Mouse (Mus musculus) limb, embryonic 13.5 days (tissue): ENCODE data around the gene Fam71b. TPM values are rescaled to one million over a fixed set of nuclear protein-coding genes. Genes with fewer than 3 reads are reported as not detected.

Experiments used
- ATAC-seq: fragments of 200-750 bp; cut with Nextera tagmentation; 2 replicates; pipeline ENCODE4 v1.8.0; 2017; ENCODE audit warnings: low read depth, moderate number of reproducible peaks, moderate TSS enrichment; ENCODE audit not compliant: low FRiP score
- H3K27ac ChIP-seq: fragments of 300-500 bp; sonication (generic); 2 replicates; pipeline ENCODE4 v1.5.1; 2015; ENCODE audit warnings: inconsistent platforms, mild to moderate bottlenecking, moderate library complexity
- H3K27me3 ChIP-seq: fragments of 300-500 bp; sonication (generic); 2 replicates; pipeline ENCODE4 v1.6.1; 2015; ENCODE audit warnings: mild to moderate bottlenecking, inconsistent platforms
- H3K36me3 ChIP-seq: fragments of 300-500 bp; sonication (generic); 2 replicates; pipeline ENCODE4 v1.6.1; 2015; ENCODE audit warnings: inconsistent platforms, mild to moderate bottlenecking, moderate library complexity
- H3K4me1 ChIP-seq: fragments of 300-500 bp; sonication (generic); 2 replicates; pipeline ENCODE4 v1.6.1; 2015; ENCODE audit warnings: inconsistent platforms
- H3K4me2 ChIP-seq: fragments of 300-500 bp; sonication (generic); replicated peaks from 2 replicates; pipeline ENCODE4 v1.6.1; 2015; ENCODE audit warnings: inconsistent platforms, mild to moderate bottlenecking, moderate library complexity
- H3K4me3 ChIP-seq: fragments of 300-500 bp; sonication (generic); 2 replicates; pipeline ENCODE4 v1.5.1; 2015; ENCODE audit warnings: moderate library complexity, mild to moderate bottlenecking, inconsistent platforms
- H3K9ac ChIP-seq: fragments of 300-500 bp; sonication (generic); 2 replicates; pipeline ENCODE4 v1.6.1; 2015; ENCODE audit warnings: mild to moderate bottlenecking, inconsistent platforms
- H3K9me3 ChIP-seq: fragments of 300-500 bp; sonication (generic); 2 replicates; pipeline ENCODE4 v1.6.1; 2016; ENCODE audit warnings: inconsistent platforms
- WGBS: fragments of 180-500 bp; shearing (Covaris S2); methylation state at CpG from one replicate; pipeline ENCODE4 v1.1.7; 2015; 5-methylcytosine and 5-hydroxymethylcytosine counted together
- polyA plus RNA-seq: library from polyadenylated mRNA; unstranded; fragments of >200 nt; fragmentation: Nextera tagmentation; extraction: Ambion mirVana; gene quantifications from 2 replicates; pipeline ENCODE4 v1.2.1, GENCODE M21; 2015

Gene Fam71b
- polyA plus RNA-seq, 1 experiment from 2014 or later: not detected

DNA sequence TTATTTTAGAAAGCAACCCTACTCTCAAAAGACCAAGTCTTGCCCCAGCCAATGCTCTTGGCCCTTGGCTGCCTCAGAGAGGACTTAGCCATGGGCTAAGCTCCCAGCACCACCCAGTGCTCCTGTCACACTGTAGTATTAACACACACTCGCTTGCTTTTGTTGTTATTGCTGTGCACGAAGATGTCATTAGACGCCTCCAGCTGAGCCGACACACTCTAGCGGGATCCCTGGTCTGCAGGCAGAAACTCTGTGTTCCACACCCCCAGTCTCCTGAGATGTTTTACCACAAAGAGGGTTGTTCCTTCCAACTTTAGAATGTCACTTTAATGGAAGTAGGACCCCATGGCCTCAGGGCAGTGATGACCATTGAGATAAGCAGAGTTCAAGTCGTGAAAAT lies 7.9 kb upstream of the Fam71b start:
- Histone ChIP-seq H3K4me1 (no peaks in the 10 kb centered on the region; the same call in 1 of the 2 replicates), H3K27ac (no peak overlapping the region), H3K4me3 (no peak overlapping the region), H3K4me2 (no peak overlapping the region), H3K36me3 (no peaks in the 10 kb centered on the region), H3K9me3 (no peaks in the 10 kb centered on the region), H3K9ac (no peak overlapping the region), H3K27me3 (no peaks in the 10 kb centered on the region)
- 55% methylated on average over 6 of the region's 6 CpGs for WGBS
- no peak for ATAC-seq

DNA sequence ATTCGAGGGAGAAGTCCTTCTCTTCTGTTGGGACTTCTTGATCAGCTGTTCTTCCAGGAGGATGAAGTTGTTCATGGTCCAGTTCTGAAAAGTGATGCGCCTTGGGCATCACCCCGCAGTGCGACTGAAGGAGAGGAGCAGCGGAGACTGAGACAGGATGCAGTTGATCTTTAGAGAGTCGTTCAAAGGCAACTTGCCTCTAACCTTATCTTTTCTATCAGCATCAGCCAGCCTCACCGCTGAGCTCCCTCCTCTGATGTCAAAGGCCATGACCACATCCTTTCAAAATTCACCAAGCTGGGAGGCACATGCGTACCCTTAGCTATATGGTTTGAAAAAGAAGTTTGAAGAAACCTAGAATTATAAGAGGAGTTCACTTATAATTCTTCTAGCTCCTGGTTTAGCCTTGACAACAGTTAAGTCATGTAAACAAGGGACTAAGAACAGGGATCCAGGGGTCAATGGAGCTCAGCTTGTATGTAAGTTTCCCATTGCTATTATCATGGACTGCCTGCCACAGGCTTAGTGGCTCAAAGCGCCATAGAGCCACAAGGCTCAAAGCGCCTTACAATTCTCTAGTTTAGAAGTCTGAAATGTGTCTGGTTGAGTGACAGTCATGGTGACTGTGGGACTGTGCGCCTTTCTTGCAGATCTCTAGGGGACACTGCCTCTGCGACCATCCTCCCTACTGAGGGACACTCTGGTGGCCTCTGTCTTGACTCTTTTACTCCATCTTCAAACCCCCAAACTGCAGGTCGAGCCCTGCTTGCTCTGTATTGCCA lies 6.8 kb upstream of the Fam71b start, which contains the start of gene Itk:
Itk (minus strand) TSS at position 180 of the 782 bp plus-strand sequence.
- Histone ChIP-seq H3K4me3 (no peak within 1 kb of the TSS), H3K9me3 (no peaks in the 10 kb centered on the region), H3K36me3 (no peaks in the 10 kb centered on the region), H3K9ac (no peak within 1 kb of the TSS), H3K4me2 (no peak within 1 kb of the TSS), H3K4me1 (no peaks in the 10 kb centered on the region; the same call in 1 of the 2 replicates), H3K27me3 (no peaks in the 10 kb centered on the region), H3K27ac (no peak within 1 kb of the TSS)
- no peak for ATAC-seq
- WGBS: 81% methylated on average over 13 of the region's 13 CpGs

DNA sequence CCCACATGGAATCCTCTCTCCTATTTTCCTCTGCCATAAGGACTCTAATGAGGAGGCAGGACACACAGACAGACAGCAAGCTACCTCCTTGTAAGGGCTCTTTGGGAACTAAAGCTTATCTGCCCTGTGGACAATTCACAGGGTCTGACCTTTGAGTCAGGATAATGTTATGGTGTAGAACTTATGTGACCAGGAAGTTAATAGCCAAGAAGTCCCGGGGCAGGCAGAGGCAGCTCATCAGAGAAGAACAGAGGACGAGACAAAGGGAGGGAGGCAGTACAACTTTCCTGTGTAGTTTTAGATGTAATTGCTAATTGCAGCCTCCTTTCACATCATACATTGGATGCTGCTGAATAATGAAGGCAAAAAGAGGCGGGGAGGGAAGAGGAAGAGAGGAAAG lies 5.7 kb upstream of the Fam71b start:
- no peaks in the 10 kb centered on the region; the same call in 1 of the 2 replicates for H3K4me1 ChIP-seq
- H3K27ac ChIP-seq: no peak overlapping the region
- no peaks in the 10 kb centered on the region for H3K27me3 ChIP-seq
- ATAC-seq: no peak
- H3K9ac ChIP-seq: no peak overlapping the region
- no peak overlapping the region for H3K4me3 ChIP-seq
- no peaks in the 10 kb centered on the region for H3K36me3 ChIP-seq
- H3K9me3 ChIP-seq: no peaks in the 10 kb centered on the region
- 52% methylated on average over 3 of the region's 3 CpGs for WGBS
- H3K4me2 ChIP-seq: no peak overlapping the region

DNA sequence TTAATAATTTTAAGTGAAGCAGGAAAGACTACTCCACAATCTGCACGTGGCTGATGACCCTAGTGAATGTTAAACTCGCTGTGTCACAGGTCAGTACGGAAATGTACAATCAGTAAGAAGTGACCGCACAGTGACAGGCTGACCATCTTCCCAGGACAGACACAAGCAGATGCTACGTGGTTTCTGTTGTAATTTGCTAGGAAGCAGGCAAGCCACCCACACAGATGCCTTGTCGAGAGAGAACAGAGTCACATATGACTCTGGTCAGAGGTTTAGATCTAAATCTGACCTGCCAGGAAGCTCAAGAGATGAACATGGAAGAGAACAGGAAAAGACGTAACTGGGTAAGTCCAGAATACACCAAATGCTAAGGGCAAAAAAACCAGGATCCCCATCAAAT lies 3.5 kb upstream of the Fam71b start:
- WGBS: 82% methylated on average over 7 of the region's 7 CpGs
- no peaks in the 10 kb centered on the region for H3K27me3 ChIP-seq
- no peaks in the 10 kb centered on the region for H3K36me3 ChIP-seq

DNA sequence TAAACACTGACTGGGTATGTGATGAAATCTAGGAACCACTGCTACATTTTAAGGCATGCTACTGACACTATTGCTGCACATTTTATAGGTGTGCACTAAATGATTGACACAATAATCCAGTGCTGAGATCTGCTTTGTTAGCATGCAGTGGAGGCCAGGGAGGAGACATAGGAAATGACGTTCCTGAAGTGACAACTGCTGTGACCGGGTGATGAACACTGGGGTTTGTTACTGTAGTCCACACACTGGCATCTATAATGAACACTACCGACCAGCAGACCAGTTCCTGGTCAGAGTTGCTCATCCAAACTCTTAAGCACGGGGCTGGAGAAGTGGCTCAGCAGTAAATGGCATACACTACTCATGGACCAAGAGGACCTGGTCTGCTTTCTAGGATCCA lies 2.9 kb upstream of the Fam71b start:
- Histone ChIP-seq H3K27me3 (no peaks in the 10 kb centered on the region), H3K4me2 (no peak overlapping the region), H3K36me3 (no peaks in the 10 kb centered on the region), H3K4me1 (no peaks in the 10 kb centered on the region; the same call in 1 of the 2 replicates), H3K9ac (no peak overlapping the region), H3K4me3 (no peak overlapping the region), H3K9me3 (no peaks in the 10 kb centered on the region), H3K27ac (no peak overlapping the region)
- 85% methylated on average over 4 of the region's 4 CpGs for WGBS
- ATAC-seq: no peak

More for the DNA sequence above, 3.5 kb upstream of the Fam71b start:
- H3K9ac ChIP-seq: no peak overlapping the region
- no peaks in the 10 kb centered on the region for H3K9me3 ChIP-seq
- H3K4me1 ChIP-seq: no peaks in the 10 kb centered on the region; the same call in 1 of the 2 replicates
- no peak overlapping the region for H3K27ac ChIP-seq
- ATAC-seq: no peak
- no peak overlapping the region for H3K4me2 ChIP-seq
- H3K4me3 ChIP-seq: no peak overlapping the region

DNA sequence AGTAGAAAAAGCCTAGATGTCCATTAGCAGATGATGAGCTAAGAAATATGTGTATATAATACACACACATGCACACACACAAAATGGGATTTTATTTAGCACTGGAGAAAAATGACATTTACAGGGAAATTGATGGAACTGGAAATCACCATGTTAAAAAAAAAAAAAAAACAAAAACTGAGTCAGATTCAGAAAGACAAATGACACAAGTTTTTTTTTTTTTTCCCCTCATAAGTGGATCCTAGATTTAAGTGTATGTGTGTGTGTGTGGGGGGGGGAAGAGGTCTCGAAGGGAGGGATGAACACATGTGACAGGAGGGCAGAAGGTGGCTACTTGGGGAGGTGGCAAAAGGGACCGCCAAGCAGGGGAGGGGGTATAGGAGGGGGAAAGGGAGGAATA lies 1.3 kb upstream of the Fam71b start:
- no peaks in the 10 kb centered on the region for H3K36me3 ChIP-seq
- no peaks in the 10 kb centered on the region for H3K9me3 ChIP-seq
- no peaks in the 10 kb centered on the region for H3K4me1 ChIP-seq
- ATAC-seq: no peak
- no peak overlapping the region for H3K27ac ChIP-seq
- no peak overlapping the region for H3K4me3 ChIP-seq
- H3K27me3 ChIP-seq: no peaks in the 10 kb centered on the region
- no peak overlapping the region for H3K9ac ChIP-seq
- 83% methylated on average over 2 of the region's 2 CpGs for WGBS
- no peak overlapping the region for H3K4me2 ChIP-seq

DNA sequence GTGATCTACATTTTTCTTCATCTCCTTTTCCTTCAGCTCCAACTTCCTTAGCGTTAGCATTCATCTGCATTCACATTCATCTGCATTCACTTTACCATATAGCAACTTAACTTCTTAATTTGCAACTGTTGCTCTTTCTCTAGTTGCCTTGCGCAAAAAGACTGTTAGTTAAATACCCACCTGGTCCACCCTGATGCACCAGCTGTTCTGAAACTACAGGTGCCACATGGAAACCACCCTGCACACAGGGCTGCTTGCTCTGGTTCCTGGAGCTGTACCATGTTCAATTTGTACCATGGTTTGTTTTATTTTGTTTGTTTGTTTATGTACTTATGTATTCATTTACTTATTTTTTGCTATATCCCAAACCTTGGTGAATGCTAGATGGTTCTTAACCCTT lies 661 bp upstream of the Fam71b start:
- no peaks in the 10 kb centered on the region for H3K4me1 ChIP-seq
- H3K4me3 ChIP-seq: no peak overlapping the region
- no peak overlapping the region for H3K27ac ChIP-seq
- no peaks in the 10 kb centered on the region for H3K9me3 ChIP-seq
- no peak for ATAC-seq
- H3K36me3 ChIP-seq: no peaks in the 10 kb centered on the region
- 90% methylated on average over 2 of the region's 2 CpGs for WGBS
- no peaks in the 10 kb centered on the region for H3K27me3 ChIP-seq
- no peak overlapping the region for H3K4me2 ChIP-seq
- H3K9ac ChIP-seq: no peak overlapping the region

DNA sequence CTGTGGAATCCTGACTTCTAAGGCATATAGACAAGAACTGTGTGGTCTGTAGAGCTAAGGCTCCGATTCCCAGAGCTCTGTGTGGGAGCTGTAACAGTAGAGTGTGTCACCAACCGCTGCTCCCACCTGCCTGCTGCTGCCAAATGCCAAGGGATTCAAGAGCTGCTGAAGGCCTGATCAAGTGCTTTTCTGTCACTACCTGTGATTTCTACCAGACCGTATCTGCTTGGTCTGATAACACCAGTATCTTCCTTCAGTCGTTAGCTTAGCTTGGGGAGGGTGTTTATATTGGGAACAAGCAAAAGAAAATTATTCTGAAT lies 461 bp downstream of the Fam71b start:
- H3K9ac ChIP-seq: no peak overlapping the region
- H3K27me3 ChIP-seq: 0 out of 2 replicates have a peak, but pooled peaks cover 3% of the 10 kb centered on the region
- H3K9me3 ChIP-seq: no peaks in the 10 kb centered on the region
- no peak overlapping the region for H3K4me2 ChIP-seq
- no peak overlapping the region for H3K27ac ChIP-seq
- H3K4me1 ChIP-seq: no peaks in the 10 kb centered on the region
- no peak overlapping the region for H3K4me3 ChIP-seq
- 85% methylated on average over 4 of the region's 4 CpGs for WGBS
- no peaks in the 10 kb centered on the region for H3K36me3 ChIP-seq
- ATAC-seq: no peak

DNA sequence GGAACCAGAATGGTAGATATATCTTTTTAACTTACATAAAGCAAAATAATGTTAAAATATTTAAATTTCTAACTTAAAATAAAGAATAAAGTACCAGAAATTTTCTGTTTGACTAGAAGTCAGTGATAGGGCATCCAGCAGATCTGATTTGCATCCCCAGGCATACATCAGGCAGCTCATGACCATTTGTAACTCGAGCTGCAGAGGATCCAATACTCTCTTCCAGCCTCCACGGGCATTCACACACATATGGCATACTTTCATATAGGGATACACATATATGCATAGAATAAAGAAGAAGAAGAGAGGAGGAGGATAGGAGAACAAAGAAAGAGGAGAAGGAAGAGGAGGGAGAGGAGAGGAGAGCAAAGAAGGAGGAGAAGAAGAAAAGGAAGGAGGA lies 1.5 kb downstream of the Fam71b start:
- Histone ChIP-seq H3K9ac (no peak overlapping the region), H3K36me3 (no peaks in the 10 kb centered on the region), H3K27me3 (0 out of 2 replicates have a peak, but pooled peaks cover 3% of the 10 kb centered on the region), H3K4me2 (no peak overlapping the region), H3K4me1 (no peaks in the 10 kb centered on the region), H3K9me3 (no peaks in the 10 kb centered on the region), H3K4me3 (no peak overlapping the region), H3K27ac (no peak overlapping the region)
- ATAC-seq: no peak
- 30% methylated on average over 2 of the region's 2 CpGs for WGBS

DNA sequence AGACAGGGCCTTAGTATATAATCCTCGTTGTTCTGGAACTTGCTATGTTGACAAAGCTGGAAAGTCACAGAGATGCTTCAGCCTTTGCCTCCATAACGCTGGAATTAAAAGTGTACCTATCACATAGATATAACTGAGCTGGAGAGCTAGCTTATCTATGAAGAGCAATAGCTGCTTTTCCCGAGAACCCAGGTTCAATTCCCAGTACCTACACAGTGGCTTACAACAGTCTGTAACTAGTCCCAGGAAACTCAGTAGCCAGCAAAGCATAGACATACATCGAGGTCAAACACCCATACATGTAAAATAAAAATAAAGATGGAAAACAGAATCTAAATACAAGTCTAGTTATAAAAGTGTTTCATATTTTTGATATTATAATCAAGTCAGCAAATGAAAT lies 2.1 kb downstream of the Fam71b start:
- H3K27me3 ChIP-seq: 0 out of 2 replicates have a peak, but pooled peaks cover 3% of the 10 kb centered on the region
- ATAC-seq: no peak
- no peak overlapping the region for H3K9ac ChIP-seq
- no peak overlapping the region for H3K4me2 ChIP-seq
- no peak overlapping the region for H3K4me3 ChIP-seq
- no peaks in the 10 kb centered on the region for H3K4me1 ChIP-seq
- H3K36me3 ChIP-seq: no peaks in the 10 kb centered on the region
- H3K27ac ChIP-seq: no peak overlapping the region
- H3K9me3 ChIP-seq: no peaks in the 10 kb centered on the region
- WGBS: 85% methylated on average over 4 of the region's 4 CpGs

DNA sequence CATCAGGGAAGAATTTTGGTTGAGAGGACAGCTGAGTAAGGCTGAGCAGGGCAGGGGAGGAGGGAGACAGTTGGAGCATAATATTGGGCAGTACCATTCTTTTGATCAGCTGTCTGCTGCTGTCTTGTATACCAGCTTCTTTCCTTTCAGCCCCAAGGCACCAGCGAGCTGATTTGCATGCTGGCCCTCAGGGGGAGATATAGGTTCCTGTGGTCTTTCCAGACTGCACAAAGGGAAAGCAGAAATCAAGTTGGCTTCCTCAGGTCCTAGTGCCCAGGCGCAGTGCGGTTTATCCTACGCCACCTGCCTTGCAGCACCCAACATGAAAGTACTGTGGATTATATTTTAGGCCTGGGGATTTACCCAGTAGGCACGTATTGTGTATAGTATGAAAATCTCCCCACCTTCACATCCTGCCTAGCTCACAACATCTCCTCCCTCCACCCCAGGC lies 2.6 kb downstream of the Fam71b start:
- H3K27ac ChIP-seq: no peak overlapping the region
- H3K4me3 ChIP-seq: no peak overlapping the region
- H3K9ac ChIP-seq: no peak overlapping the region
- no peaks in the 10 kb centered on the region for H3K36me3 ChIP-seq
- 71% methylated on average over 5 of the region's 5 CpGs for WGBS
- ATAC-seq: no peak
- no peaks in the 10 kb centered on the region for H3K4me1 ChIP-seq
- H3K9me3 ChIP-seq: no peaks in the 10 kb centered on the region
- no peak overlapping the region for H3K4me2 ChIP-seq
- 0 out of 2 replicates have a peak, but pooled peaks cover 3% of the 10 kb centered on the region for H3K27me3 ChIP-seq

DNA sequence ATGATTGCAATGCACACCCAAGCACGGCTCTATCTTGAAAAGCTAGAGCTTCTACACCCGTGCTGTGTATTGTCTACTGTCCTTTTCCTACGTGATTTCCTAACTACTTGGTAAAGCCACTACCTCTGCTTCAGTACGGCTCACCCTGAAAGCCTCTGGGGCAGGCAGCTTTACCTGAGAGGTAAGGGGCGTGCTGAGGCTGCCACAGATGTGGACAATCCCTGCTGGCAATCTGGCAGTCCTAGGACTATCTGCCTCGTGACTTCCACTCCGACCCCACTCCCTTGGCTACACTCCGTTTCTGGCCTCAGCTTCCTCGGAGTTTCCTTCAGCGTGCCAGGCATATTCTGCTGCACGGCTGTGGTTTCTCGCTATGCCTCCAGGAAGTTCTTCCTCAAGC lies 5.2 kb downstream of the Fam71b start:
- no peaks in the 10 kb centered on the region for H3K36me3 ChIP-seq

DNA sequence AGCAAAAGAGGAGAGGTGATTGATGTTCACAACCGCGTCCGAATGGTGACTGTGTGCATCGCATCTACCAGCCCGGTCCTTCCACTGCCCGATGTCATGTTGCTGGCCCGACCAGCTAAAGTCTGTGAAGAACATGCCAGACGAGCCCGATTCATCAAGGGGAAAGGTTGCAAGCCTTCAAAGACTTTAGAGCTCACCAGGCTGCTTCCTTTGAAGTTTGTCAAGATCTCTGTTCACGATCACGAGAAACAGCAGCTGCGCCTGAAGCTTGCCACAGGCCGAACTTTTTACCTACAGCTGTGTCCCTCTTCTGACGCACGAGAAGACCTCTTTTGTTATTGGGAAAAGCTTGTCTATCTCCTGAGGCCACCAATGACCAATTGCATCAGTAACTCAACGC lies 8.6 kb downstream of the Fam71b start:
- H3K27me3 ChIP-seq: peaks cover 6% of the 10 kb centered on the region; the same call in 1 of the 2 replicates
- WGBS: 61% methylated on average over 16 of the region's 16 CpGs

More for the DNA sequence above, 5.2 kb downstream of the Fam71b start:
- 81% methylated on average over 12 of the region's 12 CpGs for WGBS
- H3K4me2 ChIP-seq: no peak overlapping the region
- no peak overlapping the region for H3K4me3 ChIP-seq
- H3K27ac ChIP-seq: no peak overlapping the region
- no peaks in the 10 kb centered on the region for H3K9me3 ChIP-seq
- H3K9ac ChIP-seq: no peak overlapping the region
- peaks cover 5% of the 10 kb centered on the region; the same call in 1 of the 2 replicates for H3K27me3 ChIP-seq
- no peak for ATAC-seq
- H3K4me1 ChIP-seq: no peaks in the 10 kb centered on the region

More for the DNA sequence above, 8.6 kb downstream of the Fam71b start:
- Histone ChIP-seq H3K9ac (no peak overlapping the region), H3K4me2 (no peak overlapping the region), H3K36me3 (no peaks in the 10 kb centered on the region), H3K9me3 (no peaks in the 10 kb centered on the region), H3K27ac (no peak overlapping the region), H3K4me1 (0 out of 2 replicates have a peak, but pooled peaks cover 1% of the 10 kb centered on the region), H3K4me3 (no peak overlapping the region)
- ATAC-seq: no peak
